Mouse (Mus musculus) brain, embryonic 14.5 days (tissue): ENCODE measurements around the gene Gtf2h1. TPM values are rescaled to one million over a fixed set of nuclear protein-coding genes. Genes with fewer than 3 reads are reported as not detected.

Experiments
- DNase-seq: peaks from one replicate; pipeline ENCODE4 v3.0.0-alpha.2; 2011; ENCODE audit warnings: low read depth
- CTCF ChIP-seq: fragments of 200-500 bp; IDR thresholded peaks from 2 replicates; pipeline ENCODE4 v1.5.1; 2012; ENCODE audit warnings: inconsistent platforms, mild to moderate bottlenecking, moderate library complexity, borderline replicate concordance; ENCODE audit not compliant: insufficient read depth, insufficient read length; ENCODE audit errors: extremely low read depth
- POLR2A ChIP-seq: fragments of 200-500 bp; IDR thresholded peaks from 2 replicates; pipeline ENCODE4 v1.6.1; 2012; ENCODE audit warnings: mild to moderate bottlenecking, inconsistent platforms, borderline replicate concordance; ENCODE audit not compliant: poor library complexity, insufficient read depth, insufficient read length, severe bottlenecking; ENCODE audit errors: extremely low read depth
- polyA plus RNA-seq: library from polyadenylated mRNA; depleted of rRNA; stranded (reverse); fragments of >200 nt; gene quantifications from 2 replicates; pipeline ENCODE4 v1.2.3, GENCODE M21; 2012

Gene Gtf2h1
- polyA plus RNA-seq, 1 experiment: 29.0 TPM

GRCm38 (mm10) chr7:46842278-46842677, 46.4 kb downstream of the Gtf2h1 start:
- TF ChIP-seq POLR2A: no peak
- no peak for TF ChIP-seq CTCF
- no peak for DNase-seq

GRCm38 (mm10) chr7:46843576-46843975, 47.7 kb downstream of the Gtf2h1 start:
- DNase-seq: no peak
- TF ChIP-seq POLR2A (no peak), CTCF (no peak)

- DNase-seq: peak; percentile 95
- TF ChIP-seq CTCF: no peak
- TF ChIP-seq POLR2A: peak; percentile 86
Measured at GRCm38 (mm10) chr7:46845211-46845977, 49.5 kb downstream of the Gtf2h1 start.

GRCm38 (mm10) chr7:46845978-46846485, 50.1 kb downstream of the Gtf2h1 start:
- no peak for TF ChIP-seq CTCF
- TF ChIP-seq POLR2A: no peak
- peak; percentile 51 for DNase-seq

- DNase-seq: peak; percentile 89
- TF ChIP-seq POLR2A (no peak), CTCF (peak; percentile 31; the same call in 1 of the 2 replicates)
Measured at GRCm38 (mm10) chr7:46846486-46847244, 50.8 kb downstream of the Gtf2h1 start.

GRCm38 (mm10) chr7:46849287-46849686, 53.4 kb downstream of the Gtf2h1 start:
- no peak for TF ChIP-seq CTCF
- TF ChIP-seq POLR2A: no peak
- no peak for DNase-seq

GRCm38 (mm10) chr7:46851026-46851425, 55.1 kb downstream of the Gtf2h1 start:
- no peak for DNase-seq
- no peak for TF ChIP-seq POLR2A
- no peak for TF ChIP-seq CTCF

GRCm38 (mm10) chr7:46852666-46853065, 56.8 kb downstream of the Gtf2h1 start:
- no peak for TF ChIP-seq POLR2A
- TF ChIP-seq CTCF: no peak
- no peak for DNase-seq

GRCm38 (mm10) chr7:46853365-46853764, 57.5 kb downstream of the Gtf2h1 start:
- TF ChIP-seq CTCF (no peak), POLR2A (no peak)
- DNase-seq: no peak

GRCm38 (mm10) chr7:46855866-46856560, 60.1 kb downstream of the Gtf2h1 start:
- TF ChIP-seq POLR2A (no peak), CTCF (no peak)

GRCm38 (mm10) chr7:46857436-46857835, 61.5 kb downstream of the Gtf2h1 start:
- no peak for DNase-seq
- no peak for TF ChIP-seq POLR2A
- no peak for TF ChIP-seq CTCF

More at GRCm38 (mm10) chr7:46855866-46856560, 60.1 kb downstream of the Gtf2h1 start:
- DNase-seq: no peak
